Comparison of ENCODE assay signal across 27 mouse cellular contexts in the genomic region with DNA sequence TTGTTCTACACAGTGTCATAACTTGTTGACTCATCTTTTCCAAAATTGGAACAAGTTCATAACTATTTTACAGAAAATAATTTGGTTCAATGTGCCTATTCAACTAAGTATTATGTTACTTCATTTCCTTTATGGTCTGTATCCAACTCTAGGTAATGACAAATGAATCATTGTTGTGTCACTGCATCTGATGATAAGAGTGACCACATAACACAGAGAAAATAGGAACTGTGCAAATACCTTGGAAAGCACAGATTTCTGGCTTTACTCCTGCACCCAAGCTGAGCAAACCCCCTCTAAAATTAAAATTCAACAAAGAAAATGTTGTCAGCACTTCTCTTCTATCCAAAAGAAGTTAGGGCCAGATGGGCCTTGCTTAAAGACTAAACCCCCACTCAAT.
A peak's percentile ranks its signal among the peaks of the same experiment; 100 is the strongest.
DNase-seq lines count a peak whose midpoint lies in the region; ATAC-seq and TF ChIP-seq lines count a peak whose summit lies in the region.
"Had no signal": no experiment of that assay in that cellular context is flagged by ENCODE, and none has a peak within 500 bp of the region (broad histone marks: within the 10 kb centered on the region; RNA-seq: fewer than 3 reads in every experiment).

No protein-coding gene starts in this region.

- H3K4me3 ChIP-seq in embryonic facial prominence, embryonic 14.5 days (ENCODE audit: low read depth, low read length), result no peak overlapping the region
- no peak overlapping the region for H3K4me3 ChIP-seq in embryonic facial prominence, embryonic 10.5 days
- H3K4me3 ChIP-seq in intestine, embryonic 15.5 days (replicated peaks), result no peak overlapping the region
- H3K4me3 ChIP-seq: embryonic facial prominence, embryonic 13.5 days; forebrain, embryonic 13.5 days; heart, embryonic 12.5 days; heart, embryonic 15.5 days had no signal

- H3K36me3 ChIP-seq in embryonic facial prominence, embryonic 14.5 days (ENCODE audit: control insufficient read depth, insufficient read depth, low read length), result no peaks in the 10 kb centered on the region
- no peaks in the 10 kb centered on the region for H3K36me3 ChIP-seq in embryonic facial prominence, embryonic 10.5 days (replicated peaks)
- H3K36me3 ChIP-seq in intestine, embryonic 15.5 days, result no peaks in the 10 kb centered on the region
- H3K36me3 ChIP-seq: embryonic facial prominence, embryonic 13.5 days; heart, embryonic 12.5 days; heart, embryonic 15.5 days had no signal

- no peak for ATAC-seq in embryonic facial prominence, embryonic 14.5 days (ENCODE audit: low read depth)
- ATAC-seq in intestine, embryonic 15.5 days, result no peak
- ATAC-seq: activated CD4-positive, CD25-positive, alpha-beta regulatory T cell, adult 4 months; CD4-positive, CD25-positive, alpha-beta regulatory T cell, adult 4 months; forebrain, embryonic 13.5 days; hindbrain, postnatal 0 days; inflammation-experienced regulatory T-cells, adult 6 months; intestine, postnatal 0 days had no signal

- no peaks in the 10 kb centered on the region for H3K4me1 ChIP-seq in embryonic facial prominence, embryonic 14.5 days (ENCODE audit: control insufficient read depth, insufficient read depth, low read length)
- H3K4me1 ChIP-seq in embryonic facial prominence, embryonic 10.5 days, result no peaks in the 10 kb centered on the region
- H3K4me1 ChIP-seq in intestine, embryonic 15.5 days (replicated peaks), result no peaks in the 10 kb centered on the region
- H3K4me1 ChIP-seq: embryonic facial prominence, embryonic 13.5 days; forebrain, embryonic 13.5 days; heart, embryonic 12.5 days; heart, embryonic 15.5 days had no signal

- DNase-seq in embryonic facial prominence, embryonic 14.5 days (ENCODE audit: low spot score), result peak; percentile 5
- no peak for DNase-seq in embryonic facial prominence, embryonic 10.5 days (ENCODE audit: low spot score)
- DNase-seq in 3T3-L1 (ENCODE audit: low read depth, low spot score), result peak; percentile 2
- peak; percentile 3 for DNase-seq in 416B (ENCODE audit: low read depth)
- peak; percentile 12 for DNase-seq in brain, embryonic 14.5 days (ENCODE audit: low read depth)
- DNase-seq in retina, postnatal 1 day, result no peak
- DNase-seq: adrenal gland, postnatal 14 days; B cell, adult 2 months; cerebellum, adult 11-12 months; cerebellum, adult 8-10 months; cerebellum, postnatal 36 days; gastrocnemius, postnatal 25 days; heart, adult 18-20 months; heart, postnatal 10 days; heart, postnatal 36 days; kidney, adult 2 months had no signal

- no peaks in the 10 kb centered on the region for H3K9me3 ChIP-seq in embryonic facial prominence, embryonic 14.5 days (ENCODE audit: control insufficient read depth, low read length)
- H3K9me3 ChIP-seq in embryonic facial prominence, embryonic 10.5 days, result no peaks in the 10 kb centered on the region
- no peaks in the 10 kb centered on the region for H3K9me3 ChIP-seq in intestine, embryonic 15.5 days
- H3K9me3 ChIP-seq: embryonic facial prominence, embryonic 13.5 days; forebrain, embryonic 13.5 days; heart, embryonic 12.5 days; heart, embryonic 15.5 days had no signal

- no peak for TF ChIP-seq CTCF in brain, embryonic 14.5 days (IDR thresholded peaks at IDR 0.05; ENCODE audit: borderline replicate concordance, extremely low read depth, insufficient read depth, insufficient read length)

- no peaks in the 10 kb centered on the region for H3K27me3 ChIP-seq in embryonic facial prominence, embryonic 14.5 days (replicated peaks; ENCODE audit: control insufficient read depth, insufficient read depth, low read length)
- no peaks in the 10 kb centered on the region for H3K27me3 ChIP-seq in embryonic facial prominence, embryonic 10.5 days (replicated peaks; ENCODE audit: low read depth, poor library complexity, severe bottlenecking)
- no peaks in the 10 kb centered on the region for H3K27me3 ChIP-seq in intestine, embryonic 15.5 days (replicated peaks)
- H3K27me3 ChIP-seq: embryonic facial prominence, embryonic 13.5 days; forebrain, embryonic 13.5 days; heart, embryonic 12.5 days; heart, embryonic 15.5 days had no signal

- H3K9ac ChIP-seq in embryonic facial prominence, embryonic 14.5 days (ENCODE audit: low read depth, low read length), result no peak overlapping the region
- no peak overlapping the region for H3K9ac ChIP-seq in intestine, embryonic 15.5 days
- H3K9ac ChIP-seq: embryonic facial prominence, embryonic 13.5 days; forebrain, embryonic 13.5 days; heart, embryonic 12.5 days; heart, embryonic 15.5 days; hindbrain, embryonic 14.5 days had no signal

- no peak for TF ChIP-seq POLR2A in brain, embryonic 14.5 days (IDR thresholded peaks at IDR 0.05; ENCODE audit: borderline replicate concordance, extremely low read depth, insufficient read depth, insufficient read length, poor library complexity, severe bottlenecking)

- no peak overlapping the region for H3K27ac ChIP-seq in embryonic facial prominence, embryonic 14.5 days (replicated peaks; ENCODE audit: low read depth, low read length)
- no peak overlapping the region for H3K27ac ChIP-seq in embryonic facial prominence, embryonic 10.5 days (replicated peaks)
- H3K27ac ChIP-seq in intestine, embryonic 15.5 days, result no peak overlapping the region
- H3K27ac ChIP-seq: embryonic facial prominence, embryonic 13.5 days; forebrain, embryonic 13.5 days; heart, embryonic 15.5 days; hindbrain, embryonic 14.5 days; hindbrain, postnatal 0 days had no signal

- no peak overlapping the region for H3K4me2 ChIP-seq in embryonic facial prominence, embryonic 14.5 days (ENCODE audit: low read depth, low read length)
- no peak overlapping the region for H3K4me2 ChIP-seq in intestine, embryonic 15.5 days (replicated peaks)
- H3K4me2 ChIP-seq: embryonic facial prominence, embryonic 13.5 days; forebrain, embryonic 13.5 days; heart, embryonic 12.5 days; heart, embryonic 15.5 days; hindbrain, embryonic 14.5 days had no signal

Comparison
In these comparisons a context has a peak if more than half of its experiments do, and no peak if none do; other contexts are left out.
1. DNase-seq: peak in embryonic facial prominence, embryonic 14.5 days (single experiment), 3T3-L1 (single experiment), 416B (single experiment) and brain, embryonic 14.5 days (single experiment); none in embryonic facial prominence, embryonic 10.5 days (single experiment) and retina, postnatal 1 day (single experiment).